Mouse (Mus musculus) urinary bladder, adult 18-20 months (tissue): ENCODE measurements at regions not wholly inside any gene's neighbourhood (a gene's known extent, or its start where the extent isn't known, plus 50 kb on each side); places are given as distances from the start of the nearest gene placed in this dataset.

Experiments used
- DNase-seq, 2 experiments: peaks; one replicate each; pipeline ENCODE4 v3.0.0; 2022; ENCODE audit warnings: low spot score in 2 of 2, mixed read lengths in 2 of 2

- no peak for DNase-seq
Observed at GRCm38 (mm10) chr3:102316151-102316550, 111.7 kb upstream of the Vangl1 start.

GRCm38 (mm10) chr3:102311482-102312225 is 107.2 kb upstream of the Vangl1 start:
- no peak for DNase-seq

GRCm38 (mm10) chr3:102310243-102310642 is 105.8 kb upstream of the Vangl1 start:
- peak; percentile 33 to 42 for DNase-seq

- DNase-seq, result peak; percentile 59 to 65
Observed at GRCm38 (mm10) chr3:102309756-102310155, 105.3 kb upstream of the Vangl1 start.

- DNase-seq, result no peak
Observed at GRCm38 (mm10) chr3:102307656-102308055, 103.2 kb upstream of the Vangl1 start.

- DNase-seq, result no peak
Observed at GRCm38 (mm10) chr3:102292385-102292784, 87.9 kb upstream of the Vangl1 start.

GRCm38 (mm10) chr3:102281983-102282382 is 77.5 kb upstream of the Vangl1 start:
- no peak for DNase-seq

- no peak for DNase-seq
Observed at GRCm38 (mm10) chr3:102276758-102277157, 72.3 kb upstream of the Vangl1 start.

- DNase-seq, result no peak
Observed at GRCm38 (mm10) chr3:102276283-102276682, 71.8 kb upstream of the Vangl1 start.

GRCm38 (mm10) chr3:102275256-102276022 is 70.9 kb upstream of the Vangl1 start:
- DNase-seq, result peak in 1 of 2 experiments; percentile 49

GRCm38 (mm10) chr3:102270779-102271178 is 66.3 kb upstream of the Vangl1 start:
- DNase-seq, result no peak

- no peak for DNase-seq
Observed at GRCm38 (mm10) chr3:102270257-102270656, 65.8 kb upstream of the Vangl1 start.

GRCm38 (mm10) chr3:102266136-102266535 is 61.6 kb upstream of the Vangl1 start:
- DNase-seq, result no peak

- no peak for DNase-seq
Observed at GRCm38 (mm10) chr3:102265146-102265545, 60.7 kb upstream of the Vangl1 start.

- DNase-seq, result no peak
Observed at GRCm38 (mm10) chr3:102263326-102263725, 58.8 kb upstream of the Vangl1 start.

- DNase-seq, result no peak
Observed at GRCm38 (mm10) chr3:102262665-102263064, 58.2 kb upstream of the Vangl1 start.

GRCm38 (mm10) chr3:102261517-102261916 is 57.0 kb upstream of the Vangl1 start:
- DNase-seq, result no peak
